Mouse (Mus musculus) olfactory bulb, adult 2 months (tissue): Measurements from ENCODE around the gene Hist1h3c.

Experiments
- CTCF ChIP-seq: fragments of 200-500 bp; IDR thresholded peaks from 2 replicates; pipeline ENCODE4 v1.5.1; 2012; ENCODE audit warnings: low read depth, mild to moderate bottlenecking, low read length, moderate library complexity; ENCODE audit not compliant: insufficient read depth
- POLR2A ChIP-seq: fragments of 200-500 bp; IDR thresholded peaks from 2 replicates; pipeline ENCODE4 v1.6.1; 2012; ENCODE audit warnings: mild to moderate bottlenecking, low read depth, low read length, moderate library complexity; ENCODE audit not compliant: insufficient read depth

- no peak for TF ChIP-seq CTCF
- no peak for TF ChIP-seq POLR2A
Observed at GRCm38 (mm10) chr13:23768834-23769397, 23.5 kb upstream of the Hist1h3c start.
